Mouse (Mus musculus) stomach, postnatal 0 days (tissue): ENCODE results near the gene Tcte2. TPM values are rescaled to one million over a fixed set of nuclear protein-coding genes. Genes with fewer than 3 reads are reported as not detected.

Experiments used
- ATAC-seq: fragments of 200-750 bp; cut with Nextera tagmentation; 2 replicates; pipeline ENCODE4 v1.8.0; 2017; ENCODE audit not compliant: low FRiP score, low TSS enrichment
- DNase-seq: peaks from one replicate; pipeline ENCODE4 v3.0.0-alpha.2; 2016; ENCODE audit warnings: low spot score
- H3K27ac ChIP-seq: fragments of 300-500 bp; sonication (generic); replicated peaks from 2 replicates; pipeline ENCODE4 v1.5.1; 2014; ENCODE audit warnings: mild to moderate bottlenecking, control low read depth
- H3K27me3 ChIP-seq: fragments of 300-500 bp; sonication (generic); 2 replicates; pipeline ENCODE4 v1.6.1; 2014; ENCODE audit warnings: low read length; ENCODE audit not compliant: control insufficient read depth, insufficient read depth
- H3K36me3 ChIP-seq: fragments of 300-500 bp; sonication (generic); 2 replicates; pipeline ENCODE4 v1.6.1; 2014; ENCODE audit warnings: low read length, mixed read lengths; ENCODE audit not compliant: control insufficient read depth, insufficient read depth
- H3K4me1 ChIP-seq: fragments of 300-500 bp; sonication (generic); replicated peaks from 2 replicates; pipeline ENCODE4 v1.6.1; 2014; ENCODE audit warnings: antibody characterized with exemption; ENCODE audit not compliant: control insufficient read depth, insufficient read depth
- H3K4me2 ChIP-seq: fragments of 300-500 bp; sonication (generic); replicated peaks from 2 replicates; pipeline ENCODE4 v1.6.1; 2014; ENCODE audit warnings: low read depth, mild to moderate bottlenecking, control low read depth, moderate library complexity
- H3K4me3 ChIP-seq: fragments of 300-500 bp; sonication (generic); 2 replicates; pipeline ENCODE4 v1.5.1; 2014; ENCODE audit warnings: low read depth, low read length, control low read depth
- H3K9ac ChIP-seq: fragments of 300-500 bp; sonication (generic); 2 replicates; pipeline ENCODE4 v1.6.1; 2014; ENCODE audit warnings: mild to moderate bottlenecking, low read length, control low read depth, mixed read lengths
- H3K9me3 ChIP-seq: fragments of 300-500 bp; sonication (generic); 2 replicates; pipeline ENCODE4 v1.6.1; 2016; ENCODE audit warnings: low read length; ENCODE audit not compliant: control insufficient read depth
- CTCF ChIP-seq: IDR thresholded peaks from 2 replicates; pipeline ENCODE4 v1.5.1; 2016; ENCODE audit warnings: antibody characterized with exemption, low read depth, mild to moderate bottlenecking, moderate library complexity
- EP300 ChIP-seq: optimal IDR thresholded peaks from 2 replicates; pipeline ENCODE3; 2016; ENCODE audit warnings: antibody characterized with exemption
- WGBS: fragments of 180-500 bp; shearing (Covaris S2); extraction: QIAGEN DNeasy Blood & Tissue Kit; methylation state at CpG from one replicate; pipeline ENCODE4 v1.1.7; 2014; 5-methylcytosine and 5-hydroxymethylcytosine counted together
- polyA plus RNA-seq: library from polyadenylated mRNA; unstranded; fragments of >200 nt; fragmentation: Nextera tagmentation; extraction: Ambion mirVana; gene quantifications from 2 replicates; pipeline ENCODE4 v1.2.1, GENCODE M21; 2015

Tcte2 gene
- polyA plus RNA-seq, 1 experiment from 2014 or later = 3.3 TPM

GRCm38 (mm10) chr17:13695211-13695610 is 66.4 kb downstream of the Tcte2 start:
- H3K4me3 ChIP-seq = no peak overlapping the region
- TF ChIP-seq CTCF (no peak), EP300 (no peak)
- H3K36me3 ChIP-seq = no peaks in the 10 kb centered on the region
- no peak overlapping the region for H3K4me2 ChIP-seq
- ATAC-seq = no peak
- H3K27me3 ChIP-seq = no peaks in the 10 kb centered on the region
- H3K9me3 ChIP-seq = no peaks in the 10 kb centered on the region
- H3K4me1 ChIP-seq = peaks cover 6% of the 10 kb centered on the region
- DNase-seq = no peak
- no peak overlapping the region for H3K27ac ChIP-seq
- H3K9ac ChIP-seq = no peak overlapping the region
- 100% methylated on average over 2 of the region's 2 CpGs for WGBS

- Histone ChIP-seq H3K27ac (no peak overlapping the region), H3K36me3 (no peaks in the 10 kb centered on the region), H3K4me3 (no peak overlapping the region), H3K4me2 (no peak overlapping the region), H3K27me3 (no peaks in the 10 kb centered on the region), H3K4me1 (no peaks in the 10 kb centered on the region), H3K9ac (no peak overlapping the region), H3K9me3 (no peaks in the 10 kb centered on the region)
- DNase-seq (no peak), ATAC-seq (no peak)
- TF ChIP-seq EP300 = no peak
- TF ChIP-seq CTCF = no peak
- WGBS = 79% methylated on average over 1 of the region's 1 CpGs
Observed at GRCm38 (mm10) chr17:13694181-13694580, 67.4 kb downstream of the Tcte2 start.

- ATAC-seq = no peak
- H3K36me3 ChIP-seq = no peaks in the 10 kb centered on the region
- TF ChIP-seq EP300 (no peak), CTCF (no peak)
- H3K4me1 ChIP-seq = peaks cover 3% of the 10 kb centered on the region; the same call in 1 of the 2 replicates
- H3K4me2 ChIP-seq = no peak overlapping the region
- DNase-seq = no peak
- H3K9me3 ChIP-seq = no peaks in the 10 kb centered on the region
- H3K27me3 ChIP-seq = no peaks in the 10 kb centered on the region
- H3K9ac ChIP-seq = no peak overlapping the region
- no peak overlapping the region for H3K27ac ChIP-seq
- no peak overlapping the region for H3K4me3 ChIP-seq
- WGBS = 41% methylated on average over 1 of the region's 1 CpGs
Observed at GRCm38 (mm10) chr17:13687656-13688055, 74.0 kb downstream of the Tcte2 start.

GRCm38 (mm10) chr17:13687086-13687485 is 74.5 kb downstream of the Tcte2 start:
- Histone ChIP-seq H3K9me3 (no peaks in the 10 kb centered on the region), H3K4me1 (peaks cover 3% of the 10 kb centered on the region; the same call in 1 of the 2 replicates), H3K36me3 (no peaks in the 10 kb centered on the region), H3K4me3 (no peak overlapping the region), H3K9ac (no peak overlapping the region), H3K4me2 (no peak overlapping the region), H3K27ac (no peak overlapping the region), H3K27me3 (no peaks in the 10 kb centered on the region)
- ATAC-seq (no peak), DNase-seq (no peak)
- TF ChIP-seq EP300 = no peak
- TF ChIP-seq CTCF = no peak
- 44% methylated on average over 4 of the region's 4 CpGs for WGBS

DNA sequence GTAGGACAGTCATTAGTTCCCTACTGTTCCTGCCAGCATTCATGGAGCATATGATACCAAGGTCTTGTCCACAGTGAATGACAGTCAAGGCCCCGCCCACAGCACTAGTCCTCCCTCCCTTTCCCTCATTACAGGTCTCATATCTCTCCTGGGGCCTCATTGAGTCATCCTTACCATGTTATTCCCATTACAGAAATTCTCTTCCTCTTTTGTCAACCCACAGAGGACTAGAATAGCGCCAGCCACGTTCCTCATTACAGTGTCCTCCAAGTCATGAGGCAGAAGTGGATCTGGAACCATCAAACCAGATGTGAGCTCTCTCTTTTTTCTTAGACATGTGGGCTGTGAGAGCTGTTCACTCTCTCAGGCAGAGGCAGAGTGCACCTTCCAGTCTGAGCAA is 76.0 kb downstream of the Tcte2 start:
- ATAC-seq (no peak), DNase-seq (no peak)
- H3K9ac ChIP-seq = no peak overlapping the region
- no peaks in the 10 kb centered on the region for H3K36me3 ChIP-seq
- H3K4me2 ChIP-seq = no peak overlapping the region
- H3K4me1 ChIP-seq = peaks cover 3% of the 10 kb centered on the region; the same call in 1 of the 2 replicates
- no peak overlapping the region for H3K4me3 ChIP-seq
- H3K9me3 ChIP-seq = no peaks in the 10 kb centered on the region
- no peak for TF ChIP-seq CTCF
- H3K27ac ChIP-seq = no peak overlapping the region
- H3K27me3 ChIP-seq = no peaks in the 10 kb centered on the region
- 77% methylated on average over 3 of the region's 3 CpGs for WGBS

GRCm38 (mm10) chr17:13684256-13684655 is 77.4 kb downstream of the Tcte2 start:
- DNase-seq (no peak), ATAC-seq (no peak)
- no peak for TF ChIP-seq EP300
- TF ChIP-seq CTCF = no peak
- no peak overlapping the region for H3K4me2 ChIP-seq
- H3K4me1 ChIP-seq = peaks cover 6% of the 10 kb centered on the region; the same call in 1 of the 2 replicates
- peak overlapping the region; percentile 96 for H3K27ac ChIP-seq
- H3K27me3 ChIP-seq = no peaks in the 10 kb centered on the region
- H3K36me3 ChIP-seq = no peaks in the 10 kb centered on the region
- WGBS = 67% methylated on average over 7 of the region's 7 CpGs
- H3K4me3 ChIP-seq = no peak overlapping the region
- no peak overlapping the region for H3K9ac ChIP-seq
- H3K9me3 ChIP-seq = no peaks in the 10 kb centered on the region
